Mouse (Mus musculus): ENCODE data around the gene Wnt1.
"Not testable (repeated sequence)": the region's sequence is repeated elsewhere in the genome, so short reads cannot be mapped to it uniquely, and the experiment has no call there.

The Wnt1 gene

DNA sequence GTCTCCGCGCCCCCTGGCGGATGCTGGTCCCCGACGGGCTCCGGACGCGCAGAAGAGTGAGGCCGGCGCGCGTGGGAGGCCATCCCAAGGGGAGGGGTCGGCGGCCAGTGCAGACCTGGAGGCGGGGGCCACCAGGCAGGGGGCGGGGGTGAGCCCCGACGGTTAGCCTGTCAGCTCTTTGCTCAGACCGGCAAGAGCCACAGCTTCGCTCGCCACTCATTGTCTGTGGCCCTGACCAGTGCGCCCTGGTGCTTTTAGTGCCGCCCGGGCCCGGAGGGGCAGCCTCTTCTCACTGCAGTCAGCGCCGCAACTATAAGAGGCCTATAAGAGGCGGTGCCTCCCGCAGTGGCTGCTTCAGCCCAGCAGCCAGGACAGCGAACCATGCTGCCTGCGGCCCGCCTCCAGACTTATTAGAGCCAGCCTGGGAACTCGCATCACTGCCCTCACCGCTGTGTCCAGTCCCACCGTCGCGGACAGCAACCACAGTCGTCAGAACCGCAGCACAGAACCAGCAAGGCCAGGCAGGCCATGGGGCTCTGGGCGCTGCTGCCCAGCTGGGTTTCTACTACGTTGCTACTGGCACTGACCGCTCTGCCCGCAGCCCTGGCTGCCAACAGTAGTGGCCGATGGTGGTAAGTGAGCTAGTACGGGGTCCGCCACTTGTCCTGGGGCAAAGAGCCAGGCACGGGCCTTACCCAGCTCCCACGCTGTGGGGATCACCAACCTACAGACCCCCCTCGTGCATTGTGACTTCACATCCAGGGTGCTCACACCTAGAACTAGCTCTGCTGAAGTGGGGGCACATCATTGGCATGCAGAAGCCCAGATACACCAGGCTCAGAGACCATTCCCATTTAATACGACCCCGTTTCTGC, at the start of gene Wnt1:
Gene Wnt1 (plus strand): TSS at position 197 of the 875 bp plus-strand sequence.
- no peak for DNase-seq (ENCODE audit: low spot score)

GRCm38 (mm10) chr15:98740219-98740618, 49.4 kb upstream of the Wnt1 start:
- no peak for DNase-seq (ENCODE audit: low spot score)

GRCm38 (mm10) chr15:98742766-98743428, 46.8 kb upstream of the Wnt1 start:
- no peak for DNase-seq (ENCODE audit: low spot score)

- not testable (repeated sequence) for DNase-seq (ENCODE audit: low spot score)
Observed at GRCm38 (mm10) chr15:98743863-98744262, 45.8 kb upstream of the Wnt1 start.

DNA sequence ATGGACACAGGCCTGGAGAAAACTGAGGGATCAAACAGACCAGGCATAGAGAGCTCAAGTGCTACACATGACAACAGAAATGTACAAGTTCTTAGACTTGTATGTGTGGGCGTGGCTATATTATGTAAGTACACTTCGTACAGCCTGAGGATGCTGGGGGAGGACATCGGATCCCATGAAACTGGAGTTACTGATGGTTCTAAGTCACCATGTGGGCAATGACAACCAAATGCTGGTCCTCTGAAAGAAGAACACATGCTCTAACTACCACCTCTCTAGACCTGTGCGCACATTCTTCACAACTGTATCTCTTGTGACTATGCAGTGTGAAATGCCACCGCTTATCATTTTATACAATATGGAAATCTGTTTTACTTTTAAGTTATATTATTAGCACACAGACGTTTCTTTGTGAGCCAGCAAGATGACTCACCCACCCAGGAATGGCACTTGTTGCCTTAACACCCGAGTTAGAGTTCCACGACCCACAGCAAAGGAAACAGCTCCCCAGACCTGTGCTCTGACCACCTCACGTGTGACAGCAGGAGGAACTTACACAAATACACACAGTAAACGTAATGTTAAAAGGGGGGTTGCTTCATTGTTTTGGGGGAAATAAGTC, 43.2 kb upstream of the Wnt1 start:
- DNase-seq (ENCODE audit: low spot score): no peak

DNA sequence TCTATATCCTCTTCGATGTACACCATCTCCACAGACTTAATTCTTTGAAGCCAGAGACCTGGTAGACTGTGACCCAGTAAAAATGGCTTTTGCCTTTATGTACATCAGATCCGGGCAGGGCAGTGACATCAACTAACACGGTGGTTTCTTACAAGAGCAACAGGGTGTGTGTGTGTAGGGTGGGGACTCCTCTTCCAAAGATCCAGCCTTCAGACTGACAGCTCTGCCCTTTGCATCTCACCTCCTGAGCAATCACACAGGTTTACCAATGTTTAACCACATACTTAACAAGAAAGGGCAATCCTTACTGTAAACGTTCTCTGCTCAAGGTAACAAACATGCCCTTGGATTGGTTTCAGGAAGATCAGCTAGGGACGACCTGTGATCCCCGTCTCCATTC, 42.4 kb upstream of the Wnt1 start:
- no peak for DNase-seq (ENCODE audit: low spot score)

- DNase-seq (ENCODE audit: low spot score): no peak
Observed at GRCm38 (mm10) chr15:98749093-98749492, 40.6 kb upstream of the Wnt1 start.

- no peak for DNase-seq (ENCODE audit: low spot score)
Observed at GRCm38 (mm10) chr15:98753021-98753423, 36.6 kb upstream of the Wnt1 start.

- no peak for DNase-seq (ENCODE audit: low spot score)
Observed at GRCm38 (mm10) chr15:98754125-98754524, 35.5 kb upstream of the Wnt1 start.

DNA sequence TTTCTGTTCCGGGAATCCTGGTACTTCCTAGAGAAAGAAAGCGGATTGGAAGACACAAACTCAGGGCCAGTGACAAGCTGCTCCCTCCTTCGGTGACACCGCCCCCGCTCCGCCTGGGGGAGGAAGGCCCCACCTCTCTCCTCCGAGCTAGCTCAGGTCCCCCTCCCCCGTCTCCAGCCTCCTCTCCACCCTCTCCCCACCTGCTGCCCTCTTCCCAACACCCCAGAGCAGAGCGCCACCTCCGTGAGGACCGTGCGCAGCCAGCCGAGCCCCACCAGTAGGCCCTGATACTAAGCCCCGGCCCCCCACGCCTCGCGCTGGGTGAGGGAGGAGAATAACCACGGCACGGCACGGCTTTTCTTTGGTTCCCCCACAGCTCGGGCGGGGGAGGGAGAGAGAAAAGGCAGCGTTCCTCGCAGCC, 27.4 kb upstream of the Wnt1 start:
- peak; percentile 40 for DNase-seq (ENCODE audit: low spot score)

DNA sequence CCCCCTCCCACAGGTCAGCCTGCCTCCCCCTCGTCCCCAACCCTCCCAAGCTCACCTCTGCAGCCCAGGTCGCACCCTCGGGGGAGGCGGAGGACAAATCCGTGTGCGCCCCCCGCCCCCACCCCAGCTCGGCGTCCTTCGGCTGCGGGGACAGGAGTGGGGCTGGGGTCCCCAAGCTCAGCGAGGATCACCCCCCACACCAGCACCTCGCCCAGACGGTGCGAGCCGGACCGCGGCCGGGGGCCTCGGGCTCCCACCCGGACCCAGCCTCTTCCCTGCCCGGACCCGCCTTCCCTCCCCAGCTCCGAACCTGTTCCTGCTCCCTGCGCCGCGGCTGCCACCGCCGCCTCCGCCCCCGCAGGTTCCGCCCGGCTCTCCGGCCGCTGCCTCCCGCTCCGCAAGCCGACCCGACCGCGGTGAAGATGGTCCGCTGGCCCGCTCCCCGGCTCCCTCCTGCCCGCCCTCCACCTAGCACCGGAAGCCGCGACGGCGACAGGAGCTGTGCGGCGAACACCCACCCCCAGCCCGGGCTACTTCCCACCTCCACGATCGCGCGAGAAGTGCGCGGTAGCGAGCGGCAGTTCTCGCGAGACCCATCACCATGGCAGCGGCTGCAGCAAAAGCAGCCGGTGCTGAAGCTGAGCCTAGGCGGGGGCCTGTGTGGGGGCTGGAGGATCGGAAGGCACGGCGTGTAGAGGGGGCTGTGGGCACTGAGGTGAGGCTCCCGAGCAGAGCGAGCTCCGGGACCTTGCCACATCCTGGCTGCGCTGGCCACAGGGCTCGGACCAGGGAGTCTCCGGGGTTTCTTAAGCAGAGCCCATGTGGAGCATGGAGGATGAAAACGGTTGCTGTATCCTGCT, 26.8 kb upstream of the Wnt1 start, which contains the start of gene Arf3:
Gene Arf3 (minus strand): TSS at position 545 of the 860 bp plus-strand sequence.
- peak; percentile 86 for DNase-seq (ENCODE audit: low spot score)

DNA sequence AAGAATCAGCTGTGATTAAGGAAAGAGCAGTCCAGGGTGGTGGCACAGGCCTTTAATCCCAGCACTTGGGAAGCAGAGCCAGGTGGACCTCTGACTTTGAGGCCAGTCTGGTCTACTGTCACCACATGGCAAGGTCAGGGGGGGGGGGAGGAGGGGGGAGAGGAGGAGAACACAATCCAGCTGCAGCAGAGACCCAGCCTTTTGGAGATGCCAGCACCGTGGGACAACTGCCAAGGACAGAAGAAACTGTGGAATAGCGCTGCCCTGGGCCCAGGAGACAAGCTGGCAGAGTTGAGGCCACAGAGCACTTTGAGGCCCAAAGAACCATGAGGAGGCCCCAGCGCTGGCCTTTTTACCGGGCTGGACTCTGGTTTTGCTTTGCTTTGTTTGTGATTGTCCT, 23.7 kb upstream of the Wnt1 start:
- DNase-seq (ENCODE audit: low spot score): no peak

DNA sequence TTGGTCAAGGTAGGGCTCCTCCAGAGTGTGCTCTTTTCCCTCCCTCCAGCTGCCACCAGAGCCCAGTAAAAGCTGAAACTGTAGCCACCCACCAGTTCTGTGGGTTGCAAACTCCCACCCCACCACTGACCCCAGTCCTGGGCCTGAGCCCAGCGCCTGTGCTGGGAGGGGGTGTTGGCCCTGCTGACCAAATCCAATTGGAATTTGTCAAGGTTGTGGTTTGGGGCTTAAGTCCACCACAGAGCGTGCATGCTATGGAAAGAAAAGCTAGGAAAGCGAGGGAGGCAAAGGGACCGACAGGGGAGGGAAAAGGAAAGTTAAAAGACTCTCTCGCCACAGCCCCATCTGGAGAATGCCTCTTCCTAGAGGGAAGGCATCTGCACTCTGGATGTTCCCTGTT, 21.4 kb upstream of the Wnt1 start:
- no peak for DNase-seq (ENCODE audit: low spot score)

DNA sequence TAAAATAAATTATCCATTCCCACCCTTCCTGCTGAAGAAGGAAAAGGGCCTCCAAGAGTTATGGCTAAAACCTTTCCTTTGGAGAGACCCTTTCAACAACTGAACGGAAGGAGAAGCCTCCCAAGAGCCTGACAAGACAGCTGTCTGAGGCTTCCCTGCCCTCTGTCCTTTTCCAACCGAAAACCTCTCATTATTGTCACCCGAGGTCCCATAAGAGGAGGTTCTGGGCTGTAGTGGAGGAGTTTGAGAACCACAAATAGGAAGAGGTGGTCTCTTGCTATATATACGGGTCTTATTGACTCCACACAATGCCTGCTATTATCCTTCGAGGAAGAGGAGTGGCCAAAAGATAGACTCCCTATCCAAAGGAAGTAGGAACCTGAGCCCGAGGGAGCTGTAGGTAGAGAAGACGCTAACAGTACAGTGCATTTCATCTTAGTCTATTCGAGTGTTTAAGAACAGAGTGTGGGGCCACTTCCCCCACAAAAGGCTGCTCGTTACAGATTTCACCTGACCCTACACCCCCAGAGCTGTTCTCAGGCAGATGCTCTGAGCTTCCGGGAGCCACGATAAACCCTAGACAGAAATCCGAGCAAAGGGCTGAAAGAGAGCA, 17.7 kb upstream of the Wnt1 start:
- DNase-seq (ENCODE audit: low spot score): no peak

DNA sequence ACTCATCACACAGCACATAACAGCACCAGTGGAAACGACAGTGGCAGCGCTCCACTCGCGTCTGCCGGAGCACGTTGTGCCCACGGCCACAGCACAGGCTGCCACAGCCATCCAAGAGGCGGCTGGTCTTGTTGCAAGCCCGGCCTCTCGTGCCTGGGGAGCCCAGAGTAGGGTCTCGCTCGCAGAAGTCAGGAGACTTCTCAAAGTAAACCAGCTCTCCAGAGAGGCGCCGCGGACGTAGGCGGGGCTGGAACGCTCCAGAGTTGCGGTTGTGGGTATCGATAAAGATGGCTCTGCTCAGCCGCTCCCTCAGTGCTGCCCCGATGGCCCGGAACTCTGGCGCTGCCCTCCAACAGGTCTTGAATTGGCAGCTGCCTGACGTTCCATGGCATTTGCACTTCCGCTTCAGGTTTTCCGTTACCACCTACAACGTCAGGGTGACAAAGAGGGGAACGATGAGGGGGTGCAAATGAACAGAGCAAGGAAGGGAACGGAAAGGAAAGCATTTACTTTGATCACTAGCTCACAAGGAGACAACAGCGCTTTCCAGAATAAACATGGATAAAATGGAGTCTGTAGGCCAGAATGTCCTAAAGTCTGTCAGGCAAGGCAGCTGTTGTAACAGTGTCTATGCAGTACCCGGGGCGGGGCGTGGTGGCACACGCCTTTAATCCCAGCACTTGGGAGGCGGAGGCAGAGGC, 17.0 kb upstream of the Wnt1 start:
- no peak for DNase-seq (ENCODE audit: low spot score)

DNA sequence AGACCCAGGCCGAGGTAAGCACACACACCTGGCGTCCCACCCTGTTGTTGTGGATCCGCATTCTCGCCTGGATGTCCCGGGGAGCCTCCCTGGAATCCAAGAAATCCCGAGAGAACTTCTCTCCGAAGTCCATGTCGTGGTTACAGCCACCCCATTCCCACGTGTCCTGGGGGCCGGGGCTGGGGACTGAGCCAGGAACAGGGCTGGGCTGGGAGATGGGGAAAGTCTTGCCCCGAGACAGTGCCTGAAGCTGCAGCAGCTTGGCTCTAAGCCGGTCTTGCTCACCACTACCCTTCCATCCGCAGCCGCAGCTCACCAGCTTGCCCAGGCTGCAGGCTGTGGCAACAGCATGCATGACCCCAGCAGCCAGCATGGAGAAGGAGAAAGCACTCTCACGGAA, 15.6 kb upstream of the Wnt1 start:
- DNase-seq (ENCODE audit: low spot score): no peak

- DNase-seq (ENCODE audit: low spot score): no peak
Observed at GRCm38 (mm10) chr15:98775533-98775932, 14.1 kb upstream of the Wnt1 start.

- DNase-seq (ENCODE audit: low spot score): no peak
Observed at GRCm38 (mm10) chr15:98776280-98777004, 13.2 kb upstream of the Wnt1 start.

- no peak for DNase-seq (ENCODE audit: low spot score)
Observed at GRCm38 (mm10) chr15:98777005-98777616, 12.5 kb upstream of the Wnt1 start.

DNA sequence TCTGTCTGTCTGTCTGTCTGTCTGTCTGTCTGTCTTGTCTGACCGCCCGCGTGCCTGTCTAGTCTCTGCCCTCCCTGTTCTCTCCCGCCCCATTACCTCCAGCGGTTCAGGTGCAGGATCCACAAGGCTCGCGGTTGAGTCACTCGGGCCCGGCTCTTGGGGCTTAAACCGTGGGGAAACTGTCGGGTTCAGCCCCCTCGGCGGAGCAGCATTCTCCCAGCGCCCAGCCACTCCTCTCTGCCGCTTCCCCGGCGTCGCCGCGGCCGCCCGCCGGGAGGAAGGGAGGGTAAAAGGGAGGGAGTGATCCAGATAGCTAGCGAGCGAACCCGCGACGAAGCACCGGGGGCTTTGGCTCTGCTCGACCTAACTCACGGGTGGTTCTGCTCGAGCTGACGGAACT, 11.9 kb upstream of the Wnt1 start, which contains the start of gene Wnt10b:
Gene Wnt10b (minus strand): TSS at position 389 of the 400 bp plus-strand sequence.
- no peak for DNase-seq (ENCODE audit: low spot score)
